Mouse (Mus musculus): ENCODE data around the gene Vwa8.

The Vwa8 gene

DNA sequence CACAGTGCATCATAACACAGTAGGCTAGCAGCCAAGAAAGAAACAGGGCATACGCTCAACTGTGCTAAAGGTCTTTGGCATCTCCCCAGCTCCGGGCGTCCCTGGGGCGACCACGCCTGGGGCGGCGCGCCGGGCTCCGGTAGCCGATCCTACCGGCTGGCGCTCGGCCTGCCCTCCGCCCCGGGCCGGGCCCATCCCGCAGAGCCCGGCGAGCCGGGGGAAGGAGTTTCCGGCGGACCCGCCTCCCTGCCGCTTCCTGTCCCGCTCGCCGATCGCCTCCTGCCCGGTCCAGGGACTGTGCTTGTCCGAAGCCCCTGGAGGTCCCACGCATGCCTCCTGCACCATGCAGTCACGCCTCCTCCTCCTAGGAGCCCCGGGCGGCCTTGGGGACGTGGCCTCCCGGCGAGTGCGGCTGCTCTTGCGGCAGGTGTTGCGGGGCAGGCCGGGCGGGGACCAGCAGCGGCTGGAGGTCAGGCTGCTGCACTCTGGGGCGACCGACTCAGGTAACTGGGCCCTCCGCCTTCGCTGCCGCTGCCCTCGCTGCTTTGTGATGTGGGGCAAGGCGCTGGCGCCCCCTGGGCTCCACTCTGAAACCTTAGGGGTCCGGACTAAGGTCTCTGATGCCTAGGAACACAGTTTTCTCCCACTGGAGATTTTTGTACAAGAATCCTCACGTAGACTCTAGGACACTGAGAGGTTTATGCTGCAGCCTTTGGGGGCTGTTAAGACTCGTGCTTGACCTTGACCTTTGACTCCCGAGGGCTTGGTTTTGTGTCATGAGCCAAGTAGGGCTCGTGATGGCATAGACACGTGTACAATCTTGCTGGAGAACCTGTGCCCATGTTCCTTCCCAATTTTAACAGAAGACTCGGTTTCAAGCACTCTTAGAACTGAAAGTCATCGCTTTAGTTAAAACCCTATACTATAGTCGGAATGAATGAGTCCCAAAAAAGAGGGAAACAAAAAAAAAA, at the start of gene Vwa8:
Gene Vwa8 (plus strand): TSS at position 112 of the 971 bp plus-strand sequence.
- peak; percentile 54 to 77 for DNase-seq (ENCODE audit: low spot score in 2 of 2)

DNA sequence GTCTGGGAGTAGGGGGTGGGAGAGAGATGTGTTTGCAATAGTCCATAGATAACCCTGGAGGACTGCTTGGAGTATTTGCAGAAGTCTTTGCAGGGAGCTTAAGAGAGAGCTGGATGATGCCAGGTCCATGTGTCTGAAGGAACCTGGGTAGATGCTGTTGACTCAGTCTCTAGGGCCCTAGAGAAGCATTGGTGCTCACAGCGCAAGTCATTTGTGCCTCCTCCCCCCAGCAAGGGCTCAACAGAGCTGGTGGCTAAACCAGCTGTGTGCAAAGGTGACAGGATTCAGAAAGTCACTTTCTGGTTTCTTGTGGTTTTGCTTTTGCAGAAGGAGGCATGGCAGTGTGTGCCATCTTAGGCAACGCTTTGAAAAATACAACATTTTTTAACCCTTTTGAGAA, 46.5 kb upstream of the Vwa8 start:
- peak; percentile 9 to 19 for DNase-seq (ENCODE audit: low spot score in 2 of 2)

DNA sequence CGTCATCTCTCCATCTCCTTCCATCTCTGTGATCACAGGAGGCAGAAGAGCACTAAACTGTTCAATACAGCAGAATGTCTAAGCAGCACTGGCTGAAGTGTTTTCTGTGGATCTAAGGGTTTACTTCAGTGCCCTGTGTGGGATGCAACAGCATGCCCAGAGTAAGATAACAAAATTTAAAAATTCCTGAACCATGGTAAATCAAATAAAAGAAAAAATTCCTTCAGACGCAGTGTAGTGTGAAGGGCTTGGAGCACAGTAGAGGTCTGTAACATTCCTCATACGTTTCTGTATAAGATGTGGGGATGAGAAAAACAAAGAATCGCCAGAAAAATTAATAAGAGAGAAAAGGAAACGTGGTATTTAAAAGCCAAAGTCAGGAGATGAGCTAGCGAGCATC, 44.9 kb upstream of the Vwa8 start:
- DNase-seq (ENCODE audit: low spot score in 2 of 2) = no peak

DNA sequence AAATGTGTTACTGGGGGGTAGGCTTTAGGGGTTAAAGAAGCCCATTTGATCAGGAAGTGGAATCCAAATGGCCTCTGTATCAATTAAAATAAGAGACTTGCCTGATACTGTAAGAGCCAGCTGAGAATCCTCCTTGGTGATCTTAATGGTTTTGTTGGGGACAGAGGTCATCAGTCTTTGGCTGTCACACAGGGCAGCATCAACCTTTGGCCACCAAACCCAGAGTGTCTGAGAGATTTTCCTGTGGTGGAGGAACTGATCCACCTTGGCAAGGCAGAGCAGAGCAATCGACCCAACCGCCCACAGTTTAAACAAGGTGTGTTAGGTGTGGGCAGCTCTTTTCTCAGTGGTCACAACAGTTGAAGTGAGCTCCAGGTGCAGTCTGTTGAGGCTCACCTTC, 36.0 kb upstream of the Vwa8 start:
- no peak for DNase-seq (ENCODE audit: low spot score in 2 of 2)

DNA sequence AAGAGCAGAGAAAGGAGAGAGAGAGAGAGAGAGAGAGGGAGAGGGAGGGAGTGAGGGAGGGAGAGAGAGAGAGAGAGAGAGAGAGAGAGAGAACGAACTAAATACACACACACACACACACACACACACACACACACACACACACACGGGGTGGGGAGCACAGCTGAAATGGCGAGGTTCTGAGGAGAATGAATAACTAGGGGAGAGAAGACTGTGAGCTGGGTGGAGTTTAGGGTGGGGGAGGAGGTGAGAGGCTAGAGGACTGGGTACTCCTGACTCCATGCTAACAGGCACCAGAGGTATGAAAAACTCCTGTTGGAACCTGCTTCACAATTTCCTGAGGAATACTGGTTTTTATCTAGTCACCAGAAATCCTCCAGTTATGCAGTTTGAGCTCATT, 32.4 kb upstream of the Vwa8 start:
- no peak for DNase-seq (ENCODE audit: low spot score in 2 of 2)

DNA sequence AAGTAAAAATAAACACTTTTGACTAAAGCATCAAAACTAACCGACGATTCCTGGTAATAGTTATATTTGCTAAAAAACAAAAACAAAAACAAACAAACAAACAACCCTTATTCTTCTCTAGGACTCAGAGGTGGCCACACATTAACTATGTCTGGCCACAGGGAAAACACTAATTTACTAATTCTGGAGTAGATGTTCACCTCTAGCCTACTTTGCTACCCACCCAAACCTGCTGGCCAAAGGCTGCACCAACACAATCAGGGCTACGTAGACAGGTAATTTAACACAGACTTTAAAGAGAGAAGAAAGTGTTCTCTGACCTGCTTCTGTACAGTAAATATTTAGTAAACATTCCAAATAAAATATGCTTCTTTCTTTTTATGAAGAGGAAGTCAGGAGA, 31.2 kb upstream of the Vwa8 start:
- no peak for DNase-seq (ENCODE audit: low spot score in 2 of 2)

DNA sequence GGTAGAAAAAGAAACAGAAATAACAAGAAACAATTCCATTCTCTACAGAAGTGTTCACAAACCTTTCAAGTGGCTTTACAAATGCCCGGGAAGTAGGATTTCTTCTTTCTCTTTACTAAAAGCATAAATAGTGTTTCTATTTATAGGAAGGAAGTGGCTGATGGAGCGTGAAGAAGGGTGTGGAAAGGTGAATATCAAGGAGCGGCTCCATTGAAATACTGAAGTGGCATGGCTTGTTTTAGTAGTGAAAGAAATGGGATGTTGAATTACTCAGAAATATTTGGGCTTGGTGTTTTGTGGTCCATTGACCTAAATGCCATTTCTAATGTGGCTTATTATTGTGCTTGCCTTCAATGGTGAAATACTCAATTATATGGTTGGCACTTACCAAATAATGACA, 30.4 kb upstream of the Vwa8 start:
- no peak for DNase-seq (ENCODE audit: low spot score in 2 of 2)

DNA sequence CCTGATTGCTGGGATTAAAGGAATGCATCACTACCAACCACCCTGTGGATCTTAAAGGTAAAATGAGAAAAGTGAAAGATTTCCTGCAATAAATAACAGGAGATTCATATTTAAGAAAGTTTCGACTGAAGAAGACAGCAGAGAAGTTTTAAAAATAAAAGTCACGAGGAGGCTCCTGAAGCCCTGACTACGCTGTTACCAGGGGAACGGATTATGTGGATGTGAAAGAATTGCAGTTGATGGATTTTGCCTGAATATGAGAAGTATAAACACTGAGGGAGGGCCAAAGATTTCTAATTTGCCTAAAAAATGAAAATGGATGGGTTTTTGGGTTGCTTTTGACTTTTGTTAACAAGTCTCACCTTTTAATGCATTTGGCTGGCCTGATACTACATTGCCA, 24.8 kb upstream of the Vwa8 start:
- no peak for DNase-seq (ENCODE audit: low spot score in 2 of 2)

DNA sequence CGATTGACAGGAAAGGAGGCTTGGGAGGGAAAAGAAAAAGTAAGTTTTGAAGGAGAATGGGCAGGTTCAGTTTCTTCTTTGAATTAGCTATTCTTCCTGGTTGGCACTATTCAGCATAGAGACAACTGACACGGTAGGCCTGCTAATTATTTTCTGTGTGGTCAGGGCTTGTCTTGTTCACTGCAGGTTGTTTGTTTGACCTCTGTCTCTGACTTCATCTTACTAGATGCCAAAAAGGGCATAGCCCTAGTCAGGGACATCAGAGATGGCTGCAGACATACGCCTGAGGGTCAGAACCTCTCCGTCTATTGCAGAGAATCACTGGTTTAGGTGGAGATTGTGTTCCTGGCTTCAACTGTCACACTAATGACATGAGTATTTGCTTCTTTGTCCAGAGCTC, 24.3 kb upstream of the Vwa8 start:
- DNase-seq (ENCODE audit: low spot score in 2 of 2) = no peak

DNA sequence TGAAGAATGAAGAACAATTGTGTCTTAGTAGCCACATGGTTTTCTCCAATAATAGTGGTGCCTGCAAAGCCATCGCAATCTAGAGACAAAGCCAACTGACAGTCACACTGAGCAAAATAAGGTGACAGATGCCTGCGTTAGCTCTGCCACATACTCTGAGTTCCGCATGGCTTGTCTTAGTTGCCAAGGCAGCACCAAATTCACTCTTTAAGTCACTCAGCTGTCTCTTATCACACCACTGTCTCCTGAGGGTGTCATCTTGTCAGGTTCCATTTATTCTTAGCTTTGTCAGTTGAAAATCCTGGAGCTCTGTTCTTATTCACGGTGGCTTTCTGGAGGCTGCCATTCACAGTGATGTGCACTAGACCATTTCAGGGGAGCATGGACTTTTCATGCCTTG, 17.7 kb upstream of the Vwa8 start:
- no peak for DNase-seq (ENCODE audit: low spot score in 2 of 2)

DNA sequence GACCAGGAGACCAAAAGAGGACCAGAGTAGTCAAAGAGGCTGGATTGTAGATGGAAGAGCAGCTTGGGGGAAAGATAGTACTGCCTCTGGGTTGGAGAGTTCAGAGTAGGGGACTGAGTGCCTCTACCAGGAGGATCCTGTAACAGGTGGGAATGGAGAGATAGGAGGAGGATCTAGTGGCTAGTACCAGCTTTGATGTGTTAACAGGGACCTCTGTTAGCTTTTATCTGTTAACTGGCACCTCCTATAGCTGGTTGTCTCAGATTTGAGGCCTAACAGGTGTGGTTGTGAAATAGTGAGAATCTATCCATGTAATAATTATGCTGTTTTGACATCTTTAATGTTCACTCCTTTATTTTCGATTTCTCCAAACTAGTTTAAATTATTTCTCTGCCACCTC, 904 bp upstream of the Vwa8 start:
- DNase-seq (ENCODE audit: low spot score in 2 of 2) = no peak

DNA sequence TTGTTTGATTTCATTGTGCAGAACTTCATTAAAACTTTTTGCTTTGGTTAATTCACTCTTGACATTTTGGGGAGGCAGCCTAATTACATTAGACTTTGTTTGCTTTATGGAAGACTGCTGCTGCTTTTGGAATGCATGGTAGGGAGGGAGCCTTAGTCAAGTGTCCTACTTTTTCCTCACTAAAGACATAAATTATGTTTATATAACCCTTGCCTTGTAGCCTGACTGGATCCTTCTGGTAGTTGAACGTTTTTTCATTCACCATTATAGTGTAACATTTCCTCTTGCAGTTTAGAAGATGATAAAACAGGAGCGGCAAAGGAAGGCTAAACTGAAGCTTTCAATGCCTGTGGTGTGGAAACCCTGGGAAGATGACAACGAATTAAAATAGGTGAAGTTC, 375 bp upstream of the Vwa8 start:
- DNase-seq (ENCODE audit: low spot score in 2 of 2) = no peak

DNA sequence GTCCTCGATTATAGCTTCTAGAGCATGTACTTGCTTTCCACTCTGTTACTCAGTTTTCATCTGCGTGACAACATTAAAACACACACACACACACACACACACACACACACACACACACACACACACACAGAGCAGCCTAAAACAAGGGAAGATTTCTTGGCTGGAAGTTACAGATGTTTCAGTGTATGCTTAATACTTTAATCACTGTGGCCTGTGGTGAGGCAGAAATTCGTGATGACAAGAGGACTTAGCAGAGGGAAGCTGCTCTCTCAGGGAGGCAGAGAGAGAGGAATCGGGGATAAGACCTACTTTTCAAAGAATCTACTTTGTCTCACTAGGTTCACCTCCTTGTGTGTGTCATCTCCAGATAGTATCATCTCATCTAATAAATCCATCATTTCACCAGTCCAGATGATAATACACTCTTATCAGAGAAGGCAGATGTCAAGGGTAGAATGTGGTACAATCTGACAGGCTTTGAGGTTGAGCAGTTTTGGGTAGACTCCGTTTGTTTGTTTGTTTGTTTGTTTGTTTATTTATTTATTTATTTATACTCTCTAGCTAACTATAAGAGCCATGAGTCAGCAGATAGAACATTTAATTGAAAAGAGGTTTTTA, 1.2 kb downstream of the Vwa8 start:
- no peak for DNase-seq (ENCODE audit: low spot score in 2 of 2)

DNA sequence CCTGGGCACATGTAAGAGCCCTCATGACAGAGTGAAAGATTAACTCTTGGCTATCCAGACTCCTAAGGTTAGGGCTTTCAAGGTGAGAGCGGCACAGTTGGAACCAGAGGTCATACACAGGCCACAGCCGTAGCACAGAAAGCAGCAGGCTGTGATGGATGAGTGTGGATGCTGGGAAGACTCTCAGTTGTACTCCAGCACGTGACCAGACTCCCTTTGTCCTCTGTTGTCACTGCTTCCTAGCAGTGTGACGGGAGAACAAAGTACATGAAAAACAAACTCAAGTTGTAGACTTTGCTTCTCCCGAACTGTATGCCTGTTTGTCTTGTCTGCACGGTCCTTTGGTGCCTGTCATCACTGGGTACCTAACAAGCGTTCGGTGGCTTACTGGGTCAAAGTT, 1.8 kb downstream of the Vwa8 start:
- no peak for DNase-seq (ENCODE audit: low spot score in 2 of 2)

DNA sequence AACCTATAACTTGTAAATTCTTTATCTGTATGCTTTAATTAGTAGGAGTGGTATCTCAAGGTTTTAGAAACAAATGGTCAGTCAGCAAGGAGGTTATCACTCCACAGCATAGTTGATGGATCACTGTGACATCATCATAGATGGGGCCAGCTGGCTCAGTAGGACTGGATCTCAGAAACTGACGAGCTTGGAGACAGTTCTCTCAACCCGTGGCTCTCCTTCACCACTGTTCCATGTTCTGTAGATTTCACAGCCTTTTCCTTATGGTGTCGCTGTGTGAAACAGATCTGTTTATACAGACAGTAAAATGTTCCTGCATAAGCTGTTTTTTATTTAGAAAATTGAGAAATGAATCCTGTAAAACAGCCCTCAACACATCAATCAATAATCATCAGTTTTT, 2.5 kb downstream of the Vwa8 start:
- no peak for DNase-seq (ENCODE audit: low spot score in 2 of 2)

DNA sequence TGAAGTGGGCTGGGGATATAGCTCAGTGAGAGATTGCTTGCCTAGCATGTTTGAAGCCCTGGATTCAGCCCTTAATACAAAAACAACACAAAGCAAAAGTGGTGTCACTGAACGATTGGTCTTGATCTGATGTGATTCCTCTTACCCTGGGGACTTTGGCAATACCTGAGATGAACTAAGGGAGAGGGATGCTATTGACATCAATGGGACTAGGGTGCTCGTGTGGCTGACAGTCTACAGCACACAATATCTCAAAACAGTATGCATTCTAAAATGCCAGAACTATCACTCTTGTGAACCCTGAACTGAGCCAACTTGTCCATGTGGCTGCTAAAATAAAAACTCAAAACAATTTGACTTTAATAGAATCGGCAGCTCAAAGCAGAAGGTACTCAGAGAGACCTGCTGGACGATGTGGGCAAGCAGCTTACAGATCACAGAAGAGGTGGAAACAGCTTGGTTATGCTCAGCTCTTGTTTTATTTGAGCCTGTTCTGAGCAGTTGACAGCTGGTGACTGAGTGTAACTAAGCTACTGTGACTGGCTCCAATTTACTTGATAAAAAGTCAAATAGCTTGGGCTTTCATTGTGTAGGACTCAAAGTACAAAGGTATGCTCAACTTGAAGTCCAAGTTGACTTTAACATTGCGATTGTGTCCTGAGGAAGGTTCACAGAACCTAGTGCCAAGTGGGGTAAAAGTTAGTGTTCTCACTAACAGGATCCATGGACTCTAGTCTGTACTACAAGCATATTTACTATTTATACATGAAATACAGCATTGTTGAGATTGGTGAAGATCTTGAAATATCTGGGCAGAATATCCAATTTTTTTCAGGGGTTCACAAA, 3.8 kb downstream of the Vwa8 start:
- DNase-seq (ENCODE audit: low spot score in 2 of 2) = no peak

DNA sequence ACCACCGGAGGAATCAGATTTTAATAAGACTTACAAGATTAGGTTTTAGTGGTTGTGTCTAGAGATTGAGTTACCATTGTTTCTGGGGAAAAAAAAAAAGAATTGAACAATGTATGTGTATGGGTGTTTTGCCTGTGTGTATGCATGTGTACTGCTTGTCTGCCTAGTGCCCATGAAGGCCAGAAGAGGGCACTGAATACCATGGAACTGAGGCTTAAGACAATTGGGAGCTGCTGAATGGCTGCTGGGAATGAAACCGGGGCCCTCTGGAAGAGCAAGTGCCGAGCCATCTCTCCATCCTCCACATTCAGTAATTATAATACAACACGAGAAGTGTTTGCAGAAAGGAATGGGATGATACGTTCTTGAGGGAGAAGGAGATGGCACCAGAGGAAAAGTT, 12.3 kb downstream of the Vwa8 start:
- DNase-seq (ENCODE audit: low spot score in 2 of 2) = no peak

DNA sequence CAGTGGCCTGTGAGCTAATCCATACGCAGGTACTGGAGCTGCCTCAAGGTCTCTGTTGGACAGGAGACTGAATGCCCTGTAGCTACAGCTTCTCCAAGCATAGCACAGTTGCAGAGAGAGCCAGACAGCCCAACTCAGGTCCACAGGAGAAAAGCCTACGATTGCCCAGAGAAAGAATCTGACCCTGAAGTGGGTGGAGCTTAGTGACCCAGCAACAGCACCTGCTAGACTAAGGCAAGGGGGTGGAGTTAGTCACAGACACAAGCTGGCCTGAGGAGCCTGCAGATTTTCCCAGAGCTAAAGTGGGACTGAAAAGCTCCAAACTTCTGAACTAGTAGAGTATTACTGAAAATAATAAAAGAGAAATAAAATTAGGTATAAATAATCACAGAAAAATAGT, 21.2 kb downstream of the Vwa8 start:
- no peak for DNase-seq (ENCODE audit: low spot score in 2 of 2)

DNA sequence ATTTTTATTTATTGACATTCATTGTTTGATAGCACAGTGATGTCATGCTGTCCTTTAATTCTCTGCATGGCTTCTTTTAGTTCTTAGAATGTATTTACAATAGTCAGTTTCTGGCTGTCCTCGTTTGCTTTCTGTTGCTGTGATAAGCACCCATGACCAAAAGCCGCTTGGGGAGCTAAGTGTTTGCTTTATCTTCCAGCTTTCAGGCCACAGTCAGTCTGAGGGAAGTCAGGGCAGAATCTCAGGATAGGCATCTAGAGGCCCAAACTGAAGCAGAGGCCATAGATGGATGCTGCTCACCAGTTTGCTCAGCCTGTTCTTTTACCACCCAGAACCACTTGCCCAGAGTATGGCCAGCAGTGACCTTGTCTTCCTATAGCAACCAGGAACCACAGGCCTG, 28.3 kb downstream of the Vwa8 start:
- no peak for DNase-seq (ENCODE audit: low spot score in 2 of 2)

DNA sequence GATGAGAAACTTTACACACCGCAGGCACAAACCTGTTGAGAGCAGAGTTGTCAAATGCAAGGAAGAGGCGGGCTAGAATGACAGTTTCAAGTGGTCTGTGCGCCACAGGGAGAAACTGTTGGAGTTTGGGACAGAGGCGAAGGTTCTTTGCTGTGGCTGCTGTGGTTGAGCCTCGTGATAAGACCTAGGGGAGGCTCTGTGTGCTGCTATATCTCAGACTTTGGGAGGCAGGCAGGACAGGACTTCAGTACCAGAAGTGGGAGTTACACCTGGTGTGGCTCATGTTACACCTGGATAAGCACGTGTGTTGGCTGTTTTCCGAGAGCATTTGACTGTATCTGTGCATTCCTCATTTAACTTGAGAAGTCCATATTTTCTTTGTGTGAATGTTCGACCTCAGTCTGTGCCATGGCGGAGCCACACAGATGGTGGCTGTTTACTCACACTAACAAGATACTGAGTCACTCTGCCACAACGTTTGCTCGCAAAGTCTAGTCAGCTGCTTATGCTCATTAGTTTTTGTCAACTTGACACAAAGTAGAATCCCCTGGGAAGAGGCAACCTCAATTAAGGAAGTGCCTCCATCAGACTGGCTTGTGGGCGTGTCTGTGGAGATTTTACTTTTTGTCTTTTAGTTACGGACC, 29.7 kb downstream of the Vwa8 start:
- DNase-seq (ENCODE audit: low spot score in 2 of 2) = no peak

DNA sequence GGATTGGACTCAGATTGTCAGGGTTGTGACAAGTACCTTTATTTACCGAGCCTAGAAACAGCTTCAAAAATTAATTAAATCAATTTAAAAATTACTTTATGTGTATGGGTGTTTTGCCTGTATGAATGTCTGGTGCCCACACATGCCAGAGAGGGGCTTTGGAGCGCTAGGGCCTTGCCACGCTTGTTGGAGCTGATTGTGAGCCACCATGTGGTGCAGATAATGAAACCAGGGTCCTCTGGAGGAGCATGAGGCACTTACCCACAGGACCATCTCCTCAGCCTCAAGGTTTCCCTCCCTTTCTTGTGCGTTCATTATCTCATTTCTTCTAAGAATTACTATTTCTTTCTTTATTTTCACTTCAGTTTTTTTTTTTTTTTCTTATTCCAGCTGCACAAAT, 32.0 kb downstream of the Vwa8 start:
- no peak for DNase-seq (ENCODE audit: low spot score in 2 of 2)

DNA sequence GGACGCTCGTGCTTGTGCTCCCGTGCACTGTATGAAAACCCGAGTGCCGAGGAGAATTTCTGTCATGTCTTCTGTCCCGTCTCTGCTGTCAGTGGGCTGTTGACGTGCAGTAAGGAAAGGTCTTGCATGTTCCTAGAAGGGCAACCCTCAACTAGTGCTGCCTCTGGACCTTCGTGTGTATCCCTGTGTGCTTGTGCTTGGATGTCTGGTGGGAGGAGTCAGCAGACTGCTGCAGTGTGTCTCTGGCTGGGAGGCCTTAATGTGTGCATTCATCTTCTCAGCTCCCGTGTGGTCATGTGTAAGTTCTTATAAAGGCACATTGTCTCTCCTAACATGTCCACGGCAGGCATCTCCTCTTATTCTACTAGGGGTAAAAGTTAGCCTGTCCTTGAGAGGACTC, 32.7 kb downstream of the Vwa8 start:
- no peak for DNase-seq (ENCODE audit: low spot score in 2 of 2)

All from thymus, postnatal 10 days (tissue).